Mouse (Mus musculus): ENCODE measurements at regions not wholly inside any gene's neighbourhood (a gene's known extent, or its start where the extent isn't known, plus 50 kb on each side); places are given as distances from the start of the nearest gene placed in this dataset.

DNA sequence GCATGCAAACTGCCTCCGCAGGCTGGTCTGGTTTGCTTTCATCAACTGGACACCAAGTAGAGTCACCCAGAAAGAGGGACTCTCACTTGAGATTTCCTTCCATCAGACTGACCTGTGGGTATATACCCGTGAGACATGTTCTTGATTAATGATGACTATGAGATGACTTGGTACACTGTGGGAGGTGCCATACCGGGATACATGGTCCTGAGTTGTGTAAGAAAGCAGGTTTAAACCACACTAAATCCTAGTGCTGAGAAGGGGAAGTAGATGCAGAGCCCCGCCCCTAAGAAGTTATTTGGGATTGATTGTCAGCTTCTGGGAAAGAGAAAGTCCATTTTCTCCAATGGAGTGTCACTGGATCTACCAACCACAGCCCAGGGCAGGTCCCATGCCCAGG lies 196.2 kb upstream of the Bcl6 start:
- DNase-seq (ENCODE audit: low read depth in 1 of 2, low spot score in 2 of 2) = no peak

DNA sequence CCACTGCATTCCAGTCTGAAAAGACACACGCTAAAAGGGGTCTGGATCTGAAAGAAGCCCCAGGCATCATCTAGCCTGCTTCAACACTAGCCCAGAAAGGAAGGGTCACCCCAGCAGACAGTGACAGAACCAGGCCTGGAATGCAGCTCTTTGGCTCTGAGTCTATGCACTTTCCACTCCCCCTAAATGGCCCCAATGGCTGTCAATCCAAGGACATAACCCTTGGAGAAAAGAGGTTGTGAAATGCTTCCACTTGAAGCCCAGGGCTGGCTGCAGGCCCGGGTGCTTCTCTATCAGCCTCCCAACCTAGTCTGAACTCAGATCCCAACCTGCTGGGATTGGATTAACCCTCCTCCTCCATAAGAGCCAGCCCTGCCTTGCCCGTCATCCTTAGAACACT lies 194.6 kb upstream of the Bcl6 start:
- no peak for DNase-seq (ENCODE audit: low read depth in 1 of 2, low spot score in 2 of 2)

DNA sequence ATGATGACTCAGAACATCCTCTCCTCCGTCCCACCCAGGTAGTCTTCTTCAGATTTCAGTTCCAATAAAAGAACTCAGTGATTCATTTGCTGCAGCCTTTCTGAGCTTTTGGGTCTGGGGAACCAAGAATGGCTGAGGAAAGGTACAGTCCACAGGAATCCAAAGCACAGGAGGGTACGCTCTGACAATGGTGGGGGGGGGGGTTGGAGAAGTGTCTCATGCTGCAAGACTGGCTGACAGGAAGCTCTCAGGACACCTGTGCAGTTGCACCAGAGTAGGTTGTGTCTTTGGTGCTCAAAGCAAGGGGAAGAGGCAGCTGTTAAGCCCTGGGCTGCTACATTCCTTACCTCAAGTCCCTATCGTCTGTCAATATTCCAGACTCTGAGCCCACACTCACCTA lies 192.7 kb upstream of the Bcl6 start:
- no peak for DNase-seq (ENCODE audit: low read depth in 1 of 2, low spot score in 2 of 2)

DNA sequence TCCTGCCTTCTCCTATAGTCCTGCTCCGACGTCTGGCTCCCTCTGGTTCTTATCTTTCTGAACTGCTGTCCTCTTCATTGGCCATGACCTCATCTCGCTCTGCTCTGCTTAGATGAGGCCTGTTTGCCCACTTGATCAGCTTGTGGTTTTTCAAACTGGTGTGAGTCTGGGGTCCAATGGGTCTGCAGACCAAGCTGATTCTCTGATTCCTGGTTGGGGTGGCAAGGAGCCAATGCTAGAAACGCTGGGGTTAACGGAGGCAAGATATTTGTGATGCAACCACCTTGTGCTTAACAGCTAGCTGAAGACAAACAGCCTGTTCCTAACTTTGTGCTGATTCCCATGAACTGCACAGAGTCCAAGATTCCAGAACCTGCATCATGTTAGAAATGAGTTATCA lies 192.0 kb upstream of the Bcl6 start:
- DNase-seq (ENCODE audit: low read depth in 1 of 2, low spot score in 2 of 2) = no peak

GRCm38 (mm10) chr16:24177564-24177963 lies 188.9 kb upstream of the Bcl6 start:
- no peak for DNase-seq (ENCODE audit: low read depth in 1 of 2, low spot score in 2 of 2)

DNA sequence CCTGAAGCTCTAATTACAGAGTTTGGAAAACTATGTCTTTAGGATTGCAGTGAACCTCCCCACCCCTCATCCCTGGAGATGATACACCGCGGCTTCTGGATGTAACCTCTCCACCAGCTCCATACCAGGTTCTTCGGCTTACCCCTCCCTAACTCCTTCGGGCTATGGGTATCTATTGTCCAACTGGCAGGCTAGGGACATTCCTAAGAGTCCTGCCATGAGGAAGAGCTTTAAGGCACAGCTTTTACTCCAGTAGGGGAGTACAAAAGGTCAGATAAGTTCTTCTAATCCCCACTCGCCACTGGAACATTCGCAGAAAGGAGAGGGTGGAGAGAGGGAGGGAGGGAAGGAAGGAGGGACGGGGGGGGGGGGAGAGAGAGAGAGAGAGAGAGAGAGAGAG lies 188.5 kb upstream of the Bcl6 start:
- DNase-seq (ENCODE audit: low read depth in 1 of 2, low spot score in 2 of 2) = no peak

GRCm38 (mm10) chr16:24176057-24176456 lies 187.4 kb upstream of the Bcl6 start:
- DNase-seq (ENCODE audit: low read depth in 1 of 2, low spot score in 2 of 2) = no peak

DNA sequence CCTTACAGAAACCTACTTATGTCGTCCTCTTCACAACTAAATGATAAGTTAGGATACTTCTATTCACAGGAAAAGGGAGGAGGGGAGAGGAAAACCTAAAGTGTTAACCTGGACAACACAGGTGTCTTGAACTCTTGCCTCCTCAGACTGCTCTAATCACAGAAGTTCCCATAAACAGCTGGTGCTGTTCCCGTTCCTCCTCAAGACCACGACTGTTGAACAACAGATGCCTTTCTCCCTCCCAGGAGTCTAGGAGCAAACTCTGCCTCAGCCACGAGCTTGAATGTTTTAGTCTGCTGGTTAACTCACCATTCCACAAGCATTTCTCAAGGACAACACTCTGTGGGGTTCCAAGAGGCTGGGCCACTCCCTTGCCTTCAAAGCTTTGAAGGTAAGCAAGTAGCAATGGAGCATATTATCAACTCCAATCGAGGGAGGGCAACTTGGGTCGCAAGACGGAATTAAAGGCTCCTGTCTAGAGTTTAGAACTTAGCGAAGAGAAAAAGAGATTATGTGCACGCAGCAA lies 186.6 kb upstream of the Bcl6 start:
- DNase-seq (ENCODE audit: low read depth in 1 of 2, low spot score in 2 of 2) = no peak

GRCm38 (mm10) chr16:24174595-24174994 lies 185.9 kb upstream of the Bcl6 start:
- DNase-seq (ENCODE audit: low read depth in 1 of 2, low spot score in 2 of 2) = no peak

- DNase-seq (ENCODE audit: low read depth in 1 of 2, low spot score in 2 of 2) = no peak
Observed at GRCm38 (mm10) chr16:24173783-24174518, 185.3 kb upstream of the Bcl6 start.

DNA sequence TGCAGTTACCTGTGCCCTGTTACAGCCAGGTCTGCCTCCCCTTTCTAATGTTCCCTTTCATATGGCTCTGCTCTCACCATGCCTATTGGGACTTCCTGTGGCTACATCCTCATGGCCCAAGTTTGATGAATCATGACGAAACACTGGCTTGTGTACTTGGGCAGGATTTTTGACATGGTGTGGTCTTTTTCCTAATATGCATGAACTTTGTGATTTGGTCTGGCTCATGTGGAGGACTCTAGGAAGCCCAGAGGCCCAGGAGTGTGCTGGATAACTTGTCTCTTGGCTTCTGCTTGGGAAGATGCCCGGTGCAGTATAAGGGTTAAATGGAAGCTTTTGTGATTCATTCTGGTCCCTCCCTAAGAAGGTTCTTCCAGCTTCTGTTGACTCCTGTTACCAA lies 184.0 kb upstream of the Bcl6 start:
- no peak for DNase-seq (ENCODE audit: low read depth in 1 of 2, low spot score in 2 of 2)

GRCm38 (mm10) chr16:24172065-24172464 lies 183.4 kb upstream of the Bcl6 start:
- DNase-seq (ENCODE audit: low read depth in 1 of 2, low spot score in 2 of 2) = no peak

DNA sequence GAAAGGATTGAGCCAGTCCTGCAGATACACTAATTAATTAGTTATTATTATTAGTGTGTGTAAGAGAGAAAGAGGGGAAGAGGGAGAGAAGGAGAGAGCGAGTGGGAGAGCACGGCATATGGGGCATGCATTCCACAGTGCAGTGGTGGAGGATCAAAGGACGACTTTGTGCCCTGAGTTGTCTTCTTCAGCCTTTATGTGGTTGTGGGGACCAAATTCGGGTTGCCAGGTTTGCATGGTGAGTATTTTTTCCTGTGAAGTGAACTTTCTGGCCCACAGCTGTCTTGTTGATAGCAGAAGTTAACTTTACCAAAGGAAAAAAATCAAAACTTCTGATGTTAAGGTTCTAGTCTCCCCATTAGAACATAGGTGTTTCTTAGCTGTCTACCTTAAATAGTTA lies 182.5 kb upstream of the Bcl6 start:
- no peak for DNase-seq (ENCODE audit: low read depth in 1 of 2, low spot score in 2 of 2)

DNA sequence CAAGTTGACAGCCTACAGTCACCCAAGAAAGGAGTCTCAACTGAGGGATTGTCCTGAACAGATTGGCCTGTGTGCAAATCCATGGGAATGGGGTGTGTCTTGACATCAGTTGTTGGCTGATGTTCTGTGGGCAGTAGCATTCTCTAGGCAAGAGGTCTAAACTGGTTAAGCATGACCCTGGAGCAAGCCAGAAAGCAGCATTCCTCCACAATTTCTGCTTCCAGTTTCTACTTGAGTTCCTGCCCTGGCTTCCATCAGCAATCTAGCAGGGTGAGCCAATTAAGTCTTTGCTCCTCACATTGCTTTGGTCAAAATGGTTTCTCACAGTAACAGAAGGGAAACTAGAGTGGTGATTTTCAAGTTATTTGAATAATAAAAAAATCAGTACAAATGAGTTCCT lies 177.8 kb upstream of the Bcl6 start:
- no peak for DNase-seq (ENCODE audit: low read depth in 1 of 2, low spot score in 2 of 2)

DNA sequence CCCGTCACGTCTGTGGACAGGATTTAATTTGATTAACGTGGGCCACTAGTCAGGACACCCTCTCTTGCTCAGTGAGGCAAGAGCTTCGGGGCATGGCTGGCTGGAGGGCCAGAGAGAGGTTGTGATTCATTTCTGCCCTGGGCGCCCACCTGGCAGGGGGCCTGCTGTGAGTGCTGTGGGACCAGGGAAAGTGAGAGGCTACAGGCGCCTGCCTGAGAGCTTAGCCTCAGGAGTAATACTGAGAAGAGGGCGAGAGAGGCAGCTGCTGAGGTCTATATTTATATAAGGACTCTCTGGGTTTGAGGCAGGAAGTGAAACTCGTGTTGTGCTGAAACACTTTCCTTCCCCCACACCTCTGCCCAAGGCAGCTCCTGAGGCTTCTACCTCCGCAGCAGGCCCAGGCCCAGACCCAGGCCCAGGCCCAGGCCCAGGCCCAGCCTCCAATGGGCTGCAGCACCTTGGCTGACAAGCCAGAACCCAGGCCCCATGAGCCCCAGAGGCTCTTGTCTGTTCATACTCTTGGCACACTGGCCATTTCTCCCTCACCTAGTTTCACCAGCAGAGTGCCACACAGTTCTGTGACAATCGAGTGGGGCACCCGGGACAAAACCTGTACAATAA lies 176.9 kb upstream of the Bcl6 start:
- DNase-seq (ENCODE audit: low read depth in 1 of 2, low spot score in 2 of 2) = peak in 1 of 2 experiments; percentile 32

GRCm38 (mm10) chr16:24160705-24161285 lies 172.1 kb upstream of the Bcl6 start:
- DNase-seq (ENCODE audit: low read depth in 1 of 2, low spot score in 2 of 2) = no peak

DNA sequence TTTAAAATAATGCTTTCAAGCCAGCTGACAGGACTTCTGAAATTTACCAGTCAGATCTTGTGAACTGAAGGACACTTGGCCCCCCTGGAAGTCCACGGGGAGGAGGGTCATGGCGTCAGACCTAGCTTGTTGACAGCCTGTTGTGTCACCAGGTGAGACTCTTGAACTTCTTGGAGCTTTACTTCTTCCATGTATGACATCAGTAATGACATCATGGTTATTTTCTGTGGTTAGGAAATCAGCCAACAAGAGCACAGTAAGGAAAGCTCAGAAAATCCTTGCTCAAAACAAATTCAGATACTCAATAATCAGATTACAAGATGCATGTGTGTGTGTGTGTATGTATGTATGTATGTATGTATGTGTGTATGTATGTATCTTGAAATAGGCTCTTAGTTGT lies 170.7 kb upstream of the Bcl6 start:
- no peak for DNase-seq (ENCODE audit: low read depth in 1 of 2, low spot score in 2 of 2)

DNA sequence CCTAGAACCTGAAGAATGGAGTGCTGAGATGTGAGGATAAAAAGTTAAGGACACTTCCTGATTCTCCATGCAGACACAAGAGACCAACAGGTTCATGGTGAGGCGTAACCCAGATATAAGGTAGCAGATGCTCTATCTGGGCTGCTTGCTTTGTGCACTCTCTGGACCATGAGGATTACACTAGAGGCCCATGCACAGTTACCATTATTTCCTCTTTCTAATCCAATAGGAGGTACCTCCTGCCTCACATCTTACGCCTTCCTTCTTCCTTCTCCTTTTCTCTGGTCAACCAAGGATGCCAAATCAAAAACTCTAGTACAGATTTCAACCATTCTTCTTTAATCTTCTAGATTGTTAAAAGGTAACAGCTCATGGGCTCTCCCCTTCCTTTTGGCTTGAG lies 169.1 kb upstream of the Bcl6 start:
- DNase-seq (ENCODE audit: low read depth in 1 of 2, low spot score in 2 of 2) = no peak

DNA sequence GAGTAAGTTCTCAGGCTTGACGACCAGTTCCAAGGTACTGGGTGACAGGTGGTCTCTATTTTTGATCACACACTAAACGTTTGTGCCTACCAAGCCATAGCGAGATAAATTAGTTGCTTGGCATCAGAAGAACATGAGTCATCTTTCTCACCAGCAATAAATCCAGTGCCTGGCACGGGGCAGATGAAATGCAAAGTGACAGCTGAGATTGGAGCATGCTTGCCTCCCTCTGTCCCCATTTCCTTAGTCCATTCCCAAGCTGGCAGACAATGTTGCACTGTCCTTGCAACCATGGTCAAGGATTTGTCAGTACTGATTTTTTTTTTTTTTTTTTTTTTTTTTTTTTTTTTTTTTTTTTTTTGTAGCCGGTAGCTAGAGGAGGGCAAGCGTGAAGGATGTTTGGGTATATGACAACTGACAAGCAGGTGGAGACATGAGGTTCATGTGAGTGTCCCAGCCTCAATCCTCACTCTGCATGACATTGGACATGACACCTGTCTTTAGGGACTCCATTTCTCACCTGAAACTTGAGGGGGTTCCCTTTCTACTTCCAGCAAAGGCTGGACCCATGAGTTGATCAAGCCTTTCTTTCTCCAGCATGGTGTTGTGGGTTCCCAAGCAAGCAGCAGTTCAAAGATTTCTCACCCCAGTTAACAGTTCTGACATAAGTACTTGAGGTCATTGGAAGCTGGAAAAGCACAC lies 168.2 kb upstream of the Bcl6 start:
- no peak for DNase-seq (ENCODE audit: low read depth in 1 of 2, low spot score in 2 of 2)

GRCm38 (mm10) chr16:24154816-24155357 lies 166.2 kb upstream of the Bcl6 start:
- DNase-seq (ENCODE audit: low read depth in 1 of 2, low spot score in 2 of 2) = no peak

DNA sequence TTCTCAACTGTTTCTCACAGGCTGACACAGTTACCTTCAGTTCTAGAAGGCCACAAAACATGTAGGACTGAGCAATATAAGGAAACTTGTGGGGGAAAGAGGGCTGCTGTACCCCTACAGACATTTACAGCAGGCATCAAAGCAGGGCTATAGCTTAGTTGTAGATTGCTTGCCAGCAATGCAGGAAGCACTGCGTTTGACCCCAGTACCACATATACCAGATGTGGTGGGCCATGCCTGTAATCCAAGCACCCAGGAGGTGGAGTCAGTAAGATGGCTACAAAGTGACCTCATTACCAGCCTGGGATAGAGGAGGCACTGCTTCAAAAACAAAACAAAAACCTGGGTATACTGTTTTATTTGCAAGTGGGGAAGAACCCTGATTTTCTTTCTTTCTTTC lies 165.3 kb upstream of the Bcl6 start:
- no peak for DNase-seq (ENCODE audit: low read depth in 1 of 2, low spot score in 2 of 2)

GRCm38 (mm10) chr16:24151831-24152247 lies 163.2 kb upstream of the Bcl6 start:
- DNase-seq (ENCODE audit: low read depth in 1 of 2, low spot score in 2 of 2) = no peak

Data from monocyte, adult 2 months (primary cell).